Comparison of ENCODE assay signal across 8 mouse cellular contexts in genomic region chr7:44306516-44307240, GRCm38 (mm10). TPM values are rescaled to one million over a fixed set of nuclear protein-coding genes. Genes with fewer than 3 reads are reported as not detected.
DNase-seq lines count a peak whose midpoint lies in the region; ATAC-seq lines count a peak whose summit lies in the region.

Gene Clec11a, minus strand, starts transcription at chr7:44306902.

- peak within 1 kb of the TSS; percentile 97 for H3K4me3 ChIP-seq in megakaryocyte, embryonic 14.5 days (replicated peaks)
- peak within 1 kb of the TSS; percentile 83 for H3K4me3 ChIP-seq in forebrain, embryonic 10.5 days
- H3K4me3 ChIP-seq in intestine, embryonic 16.5 days (ENCODE audit: low read length), result peak within 1 kb of the TSS; percentile 64
- no peak within 1 kb of the TSS for H3K4me3 ChIP-seq in midbrain, embryonic 14.5 days (replicated peaks; ENCODE audit: low read depth, low read length)

- peak within 1 kb of the TSS; percentile 52 for H3K4me2 ChIP-seq in intestine, embryonic 16.5 days (ENCODE audit: low read depth, low read length)
- H3K4me2 ChIP-seq in midbrain, embryonic 14.5 days (ENCODE audit: low read length), result peak within 1 kb of the TSS; percentile 81

- H3K27ac ChIP-seq in forebrain, embryonic 10.5 days, result peak within 1 kb of the TSS; percentile 98
- H3K27ac ChIP-seq in intestine, embryonic 16.5 days (ENCODE audit: low read length), result peak within 1 kb of the TSS; percentile 71
- peak within 1 kb of the TSS; percentile 96 for H3K27ac ChIP-seq in midbrain, embryonic 14.5 days (replicated peaks; ENCODE audit: low read depth, low read length)

- H3K4me1 ChIP-seq in megakaryocyte, embryonic 14.5 days, result peaks cover 53% of the 10 kb centered on the region
- H3K4me1 ChIP-seq in forebrain, embryonic 10.5 days, result peaks cover 62% of the 10 kb centered on the region
- peaks cover 22% of the 10 kb centered on the region for H3K4me1 ChIP-seq in intestine, embryonic 16.5 days (ENCODE audit: control insufficient read depth, insufficient read depth, low read length)
- H3K4me1 ChIP-seq in midbrain, embryonic 14.5 days (ENCODE audit: control insufficient read depth, insufficient read depth, low read length), result peaks cover 14% of the 10 kb centered on the region

- H3K9me3 ChIP-seq in megakaryocyte, embryonic 14.5 days, result no peaks in the 10 kb centered on the region
- no peaks in the 10 kb centered on the region for H3K9me3 ChIP-seq in forebrain, embryonic 10.5 days
- no peaks in the 10 kb centered on the region for H3K9me3 ChIP-seq in intestine, embryonic 16.5 days (ENCODE audit: control insufficient read depth, low read length)
- no peaks in the 10 kb centered on the region for H3K9me3 ChIP-seq in midbrain, embryonic 14.5 days (ENCODE audit: control insufficient read depth, low read length)

- H3K9ac ChIP-seq in intestine, embryonic 16.5 days (ENCODE audit: low read depth, low read length), result peak within 1 kb of the TSS; percentile 56
- H3K9ac ChIP-seq in midbrain, embryonic 14.5 days (replicated peaks; ENCODE audit: low read length), result 0 out of 2 replicates have a peak within 1 kb of the TSS, but pooled peaks have one; percentile 1

- DNase-seq in forebrain, embryonic 10.5 days (ENCODE audit: extremely low spot score, low spot score), result no peak
- no peak for DNase-seq in midbrain, embryonic 14.5 days
- no peak for DNase-seq in yolk sac, embryonic 10.5 days (ENCODE audit: low spot score)
- DNase-seq in ovary, postnatal 36 days (ENCODE audit: low spot score), result no peak
- no peak for DNase-seq in spleen, postnatal 10 days (ENCODE audit: low spot score in 2 of 2)

- ATAC-seq in megakaryocyte, adult 5-6 weeks (ENCODE audit: poor library complexity, severe bottlenecking), result no peak
- ATAC-seq in intestine, embryonic 16.5 days, result no peak
- ATAC-seq in midbrain, embryonic 14.5 days (ENCODE audit: low FRiP score, low TSS enrichment), result no peak

- H3K36me3 ChIP-seq in megakaryocyte, embryonic 14.5 days (replicated peaks; ENCODE audit: low read length), result no peaks in the 10 kb centered on the region
- H3K36me3 ChIP-seq in forebrain, embryonic 10.5 days (replicated peaks), result no peaks in the 10 kb centered on the region
- no peaks in the 10 kb centered on the region for H3K36me3 ChIP-seq in intestine, embryonic 16.5 days (ENCODE audit: control insufficient read depth, insufficient read depth, low read length)
- no peaks in the 10 kb centered on the region for H3K36me3 ChIP-seq in midbrain, embryonic 14.5 days (ENCODE audit: control insufficient read depth, insufficient read depth, low read length)

- H3K27me3 ChIP-seq in megakaryocyte, embryonic 14.5 days (replicated peaks), result peaks cover 54% of the 10 kb centered on the region
- peaks cover 56% of the 10 kb centered on the region for H3K27me3 ChIP-seq in forebrain, embryonic 10.5 days (ENCODE audit: poor library complexity, severe bottlenecking)
- peaks cover 13% of the 10 kb centered on the region; the same call in 1 of the 2 replicates for H3K27me3 ChIP-seq in intestine, embryonic 16.5 days (replicated peaks; ENCODE audit: control insufficient read depth, insufficient read depth, low read length)
- no peaks in the 10 kb centered on the region for H3K27me3 ChIP-seq in midbrain, embryonic 14.5 days (ENCODE audit: control insufficient read depth, insufficient read depth, low read length)

- 53% methylated on average over 6 of the region's 6 CpGs for WGBS in forebrain, embryonic 10.5 days
- 56% methylated on average over 6 of the region's 6 CpGs for WGBS in intestine, embryonic 16.5 days
- 49% methylated on average over 6 of the region's 6 CpGs for WGBS in midbrain, embryonic 14.5 days

RNA-seq across cellular contexts. Expression of gene Clec11a, which starts in this region (rescaled TPM):
- polyA plus RNA-seq in megakaryocyte, embryonic 14.5 days (2012; ENCODE audit: insufficient read depth, low replicate concordance), result 0.92 and 1.8 TPM in 2 replicates
- 0.80 and 1.9 TPM in 2 replicates for total RNA-seq in megakaryocyte, adult 5-6 weeks (2015)
- 0.77 and 1.7 TPM in 2 replicates for total RNA-seq in megakaryocyte, adult 5-6 weeks (2017)
- polyA plus RNA-seq in forebrain, embryonic 10.5 days (2016; fragmentation: Nextera tagmentation; extraction: Ambion mirVana), result 2.5 and 2.9 TPM in 2 replicates
- 6.7 and 7.1 TPM in 2 replicates for polyA plus RNA-seq in intestine, embryonic 16.5 days (2015; fragmentation: Nextera tagmentation; extraction: Ambion mirVana)
- 4.6 and 4.7 TPM in 2 replicates for polyA plus RNA-seq in midbrain, embryonic 14.5 days (2014; fragmentation: Nextera tagmentation; extraction: Ambion mirVana)
